Mouse (Mus musculus) retina, embryonic 14.5 days (tissue): ENCODE results near the gene Cdk9.

ENCODE experiments used
- DNase-seq: peaks from one replicate; pipeline ENCODE4 v3.0.0-alpha.2; 2015; ENCODE audit warnings: low spot score

Cdk9 gene

DNA sequence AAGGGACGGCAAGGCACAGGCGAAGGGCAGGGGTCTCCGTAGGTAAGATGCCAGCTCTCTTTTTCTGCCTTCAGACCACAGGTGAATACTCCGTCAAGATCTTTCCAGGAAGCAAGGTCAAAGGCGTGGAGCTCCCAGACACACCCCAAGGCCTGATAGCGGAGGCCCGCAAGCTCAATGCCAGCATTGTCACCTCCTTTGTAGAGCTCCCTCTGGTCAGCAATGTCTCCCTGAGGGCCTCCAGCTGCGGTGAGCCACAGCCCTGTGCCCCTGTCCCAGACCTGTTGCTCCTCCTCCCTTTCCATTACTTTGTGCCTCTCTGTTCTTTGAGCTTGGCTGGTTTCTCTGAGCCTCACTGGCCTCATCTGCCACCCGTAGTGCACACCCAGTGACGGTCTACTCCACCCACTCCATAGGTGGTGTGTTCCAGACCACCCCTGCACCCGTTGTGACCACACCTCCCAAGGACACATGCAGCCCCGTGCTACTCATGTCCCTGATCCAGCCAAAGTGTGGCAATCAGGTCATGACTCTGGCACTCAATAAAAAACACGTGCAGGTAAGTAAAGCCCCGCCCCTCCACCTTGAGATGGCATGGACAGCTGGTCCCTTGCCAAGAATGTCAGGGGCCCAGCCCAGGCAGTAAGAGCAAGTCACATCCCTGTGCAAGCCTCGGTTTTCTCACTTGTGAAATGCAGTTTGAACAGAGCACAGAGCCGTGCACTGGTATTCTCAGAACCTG is 39.5 kb downstream of the Cdk9 start:
- DNase-seq: no peak

DNA sequence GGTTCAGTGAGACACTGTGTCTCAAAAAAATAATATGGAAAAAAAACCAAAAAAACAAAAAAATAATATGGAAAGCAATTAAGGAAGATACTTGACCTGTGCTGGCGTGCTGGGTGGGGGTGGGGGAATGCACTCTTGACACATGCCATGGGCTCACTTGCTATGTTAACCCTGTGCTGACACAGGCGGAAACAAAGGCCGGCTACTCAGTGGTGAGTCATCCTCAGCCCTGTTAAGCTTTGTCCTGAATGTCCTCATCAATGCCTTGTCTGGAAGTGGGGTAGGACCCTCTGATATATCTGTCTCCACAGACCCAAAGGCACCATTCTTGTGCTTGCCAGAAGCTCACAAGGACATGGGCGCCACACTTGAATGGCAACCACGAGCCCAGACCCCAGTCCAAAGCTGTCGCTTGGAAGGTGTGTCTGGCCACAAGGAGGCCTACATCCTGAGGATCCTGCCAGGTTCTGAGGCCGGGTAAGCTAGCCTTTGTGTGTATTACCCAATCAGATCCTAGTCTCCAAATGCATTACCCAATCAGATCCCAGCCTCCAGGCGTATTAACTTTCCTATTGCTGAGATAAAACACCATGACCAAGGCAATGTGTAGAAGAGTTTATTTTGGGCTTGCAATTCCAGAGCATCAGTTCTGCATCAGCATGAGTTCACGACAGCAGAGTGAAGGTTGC is 40.8 kb downstream of the Cdk9 start:
- no peak for DNase-seq

DNA sequence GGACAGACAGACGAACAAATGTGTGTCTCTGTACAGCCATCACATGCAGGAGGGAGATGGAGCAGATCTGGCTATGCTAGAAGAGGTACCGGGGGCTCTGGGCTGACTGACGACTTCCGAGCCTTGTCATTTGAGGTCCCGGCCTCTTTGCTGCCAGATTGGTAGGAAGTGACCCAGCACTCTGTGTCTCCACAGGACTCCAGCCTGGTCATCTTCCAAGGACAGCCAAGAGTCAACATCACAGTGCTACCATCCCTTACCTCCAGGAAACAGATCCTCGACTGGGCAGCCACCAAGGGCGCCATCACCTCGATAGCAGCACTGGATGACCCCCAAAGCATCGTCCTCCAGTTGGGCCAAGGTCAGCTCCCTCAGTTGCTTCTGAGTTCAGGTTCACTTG is 41.7 kb downstream of the Cdk9 start:
- DNase-seq: no peak

DNA sequence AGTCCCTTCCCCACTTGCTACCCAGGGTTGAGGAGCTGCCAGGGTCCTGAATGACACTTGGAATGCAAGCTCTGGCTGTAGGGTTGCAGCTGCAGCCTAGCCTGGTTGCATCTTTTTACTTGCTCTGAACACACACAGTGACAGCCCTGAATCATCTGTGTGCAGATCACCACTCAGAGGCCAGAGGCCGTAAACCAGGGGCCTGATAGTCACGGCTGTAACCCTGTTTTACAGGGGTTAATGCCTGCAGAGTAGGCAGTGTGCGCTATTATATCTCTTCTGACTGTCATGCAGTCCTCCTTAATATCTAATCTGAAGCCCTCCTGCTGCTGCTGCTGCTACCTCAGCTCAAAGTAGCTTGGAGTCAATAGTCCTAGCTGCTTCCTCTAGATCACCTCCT is 43.0 kb downstream of the Cdk9 start:
- no peak for DNase-seq

DNA sequence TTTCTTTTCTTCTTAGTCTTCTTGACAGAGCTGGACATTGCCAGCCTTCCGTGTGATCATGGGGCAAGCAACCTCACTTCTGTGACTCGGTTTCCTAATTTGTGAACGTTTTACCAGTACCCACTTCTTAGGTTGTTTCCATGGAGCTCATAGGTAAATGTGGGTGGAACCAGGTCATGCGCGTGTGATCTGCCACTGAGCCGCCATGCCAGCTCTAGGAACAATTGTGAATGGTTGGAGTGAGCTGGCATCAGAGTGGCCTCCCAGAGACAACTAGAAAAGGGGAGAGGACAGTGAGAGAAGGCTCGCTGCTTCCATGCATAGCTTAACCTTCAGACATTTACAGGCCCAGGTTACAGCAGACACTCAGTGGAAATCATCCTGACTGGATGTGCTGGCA is 44.7 kb downstream of the Cdk9 start:
- peak; percentile 26 for DNase-seq

DNA sequence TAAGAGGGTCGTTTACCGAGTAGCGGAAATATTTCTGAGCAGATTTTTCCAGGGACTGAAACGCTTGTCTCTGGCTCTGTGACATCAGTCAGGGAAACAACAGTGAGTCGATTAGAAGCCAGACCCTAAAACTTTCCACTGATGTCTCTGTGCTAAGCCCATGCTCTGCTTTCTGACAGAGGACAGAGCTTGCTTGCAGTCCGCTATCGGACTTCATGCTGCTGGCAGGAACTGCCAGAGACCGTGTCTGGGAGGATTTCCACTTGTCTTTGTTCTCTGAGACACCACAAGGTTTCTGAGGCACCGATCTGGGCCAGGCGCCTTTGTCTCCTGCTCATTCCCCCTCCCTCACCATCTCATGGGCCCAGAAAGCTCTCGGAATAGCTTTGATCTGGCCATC is 45.1 kb downstream of the Cdk9 start:
- peak; percentile 54 for DNase-seq

DNA sequence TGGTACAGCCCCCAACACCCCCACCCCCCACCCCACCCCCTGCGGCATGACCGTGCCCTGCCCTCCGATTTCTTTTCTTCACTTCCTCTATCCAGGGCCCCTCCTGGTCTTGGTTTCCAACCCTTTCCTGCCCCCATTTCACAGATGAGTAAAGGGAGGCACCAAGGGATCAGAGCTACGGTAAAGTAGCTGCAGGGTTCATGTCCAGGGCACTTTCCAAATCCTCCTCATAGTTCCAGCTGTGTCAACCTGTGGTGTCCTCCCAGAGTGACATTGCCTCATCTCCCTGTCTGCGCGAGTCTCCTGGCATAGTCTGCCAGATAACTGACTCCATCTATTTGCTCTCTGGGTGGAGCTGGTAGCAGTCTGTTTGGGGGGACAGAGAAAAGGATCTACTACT is 47.0 kb downstream of the Cdk9 start:
- no peak for DNase-seq

DNA sequence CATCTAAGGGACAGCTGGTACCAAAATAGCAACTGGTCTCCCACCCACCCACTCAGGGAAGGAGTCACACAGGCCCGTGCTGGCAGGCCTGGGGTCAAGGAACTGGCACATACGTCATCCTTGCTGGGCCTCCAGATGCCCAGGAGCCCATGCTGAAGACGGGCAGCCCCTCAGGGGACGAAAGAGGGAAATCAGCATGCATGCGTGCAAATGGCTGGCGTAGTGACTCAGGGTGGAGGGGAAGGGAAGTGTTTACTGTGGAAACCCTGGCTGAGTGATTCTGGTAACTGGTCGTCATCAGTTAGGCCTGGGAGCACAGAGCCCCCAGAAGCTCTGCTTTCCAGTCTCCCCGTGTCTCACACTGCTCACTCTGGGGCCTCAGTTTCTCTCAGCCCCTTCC is 47.5 kb downstream of the Cdk9 start:
- no peak for DNase-seq

DNA sequence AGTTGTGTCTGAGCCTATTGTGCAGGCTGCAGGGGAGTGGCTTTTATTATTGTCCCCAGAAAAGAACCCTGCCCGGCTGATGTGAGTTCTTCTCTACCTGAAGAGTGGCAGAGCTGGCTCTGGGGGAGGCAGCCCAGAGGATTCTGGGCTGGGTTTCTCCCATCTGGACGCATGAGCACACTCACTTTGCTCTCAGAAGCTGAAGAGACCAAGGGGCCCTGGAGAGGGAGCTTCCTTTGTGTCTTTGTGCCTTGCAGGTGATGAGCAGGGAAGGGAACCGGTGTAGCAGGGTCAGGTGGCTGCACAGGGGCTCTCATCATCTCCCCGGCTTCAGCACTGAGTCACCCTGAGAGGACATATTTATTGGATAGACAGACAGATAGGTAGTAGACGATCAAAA is 50.6 kb downstream of the Cdk9 start:
- DNase-seq: no peak

DNA sequence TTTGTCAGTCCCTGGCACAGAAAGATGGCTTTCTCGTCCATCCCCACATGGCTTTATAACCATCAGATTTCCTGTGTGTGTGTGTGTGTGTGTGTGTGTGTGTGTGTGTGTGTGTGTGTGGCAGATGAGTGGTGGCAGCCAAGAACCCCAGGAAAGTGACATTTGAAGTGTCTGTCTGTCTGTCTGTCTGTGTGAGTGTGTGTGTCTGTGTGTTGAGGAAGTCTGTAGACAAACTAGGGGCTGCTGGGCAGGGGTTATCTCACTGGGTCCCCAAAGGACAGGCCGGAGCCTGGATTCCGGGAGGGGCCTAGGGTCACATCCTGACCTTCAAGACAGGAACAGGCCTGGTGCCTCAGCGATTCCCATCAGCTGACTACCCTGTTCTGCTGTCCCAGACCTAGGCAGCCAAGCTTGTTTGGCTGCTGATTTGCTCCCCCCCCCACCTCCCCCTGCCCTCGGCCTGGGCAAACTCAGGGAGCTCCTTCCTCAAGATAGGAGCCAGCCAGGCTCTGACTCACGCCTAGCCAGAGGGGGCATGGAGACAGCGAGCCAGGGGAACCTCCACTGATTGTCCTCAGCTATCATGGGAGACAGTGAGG is 51.3 kb downstream of the Cdk9 start:
- no peak for DNase-seq

DNA sequence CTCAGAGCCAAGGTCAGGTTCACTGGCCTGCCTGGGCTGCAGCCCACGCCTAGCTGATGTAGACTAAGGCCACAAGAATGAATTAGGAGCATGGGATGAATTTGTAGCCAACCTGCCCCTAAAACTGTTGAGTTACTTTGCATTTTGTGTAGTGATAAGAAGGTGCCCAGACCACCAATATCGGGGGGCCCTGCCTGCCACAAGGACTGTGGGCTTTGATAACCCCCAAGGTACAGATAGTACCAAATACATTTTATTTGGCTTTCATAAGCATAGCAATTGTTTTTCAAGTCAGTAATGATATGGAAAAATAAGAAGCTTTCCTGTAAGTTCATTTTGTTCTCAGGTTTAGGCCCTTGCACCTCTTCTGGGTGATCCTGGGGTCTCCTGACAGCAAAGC is 54.0 kb downstream of the Cdk9 start:
- DNase-seq: no peak

DNA sequence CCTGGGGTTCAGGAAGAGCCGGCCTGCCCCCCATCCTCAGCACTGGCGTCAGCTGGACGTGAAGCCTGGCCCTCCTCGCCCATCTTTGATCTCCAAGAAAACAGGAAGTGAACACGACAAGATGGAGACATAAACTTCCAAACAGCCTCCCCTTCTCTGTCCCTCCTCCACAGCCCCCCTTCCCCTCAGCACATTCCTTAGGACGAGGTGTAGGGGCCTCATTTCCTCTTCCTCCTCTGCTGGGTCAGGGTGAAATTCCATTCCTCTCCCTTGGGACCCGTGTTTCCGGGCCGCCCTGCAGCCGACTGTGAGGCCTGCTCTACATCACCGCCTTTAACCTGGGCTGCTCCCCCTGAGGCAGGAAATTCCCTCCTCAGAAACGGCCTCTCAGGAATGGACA is 57.0 kb downstream of the Cdk9 start:
- DNase-seq: no peak
